Mouse (Mus musculus) liver, embryonic 14.5 days (tissue): Measurements from ENCODE around the gene Camk1.

ENCODE experiments used
- CTCF ChIP-seq: IDR thresholded peaks from 2 replicates; pipeline ENCODE4 v1.5.1; 2016; ENCODE audit warnings: antibody characterized with exemption, low read depth, control low read depth
- EP300 ChIP-seq: IDR thresholded peaks from 2 replicates; pipeline ENCODE4 v1.6.1; 2016; ENCODE audit warnings: antibody characterized with exemption, low read depth

DNA sequence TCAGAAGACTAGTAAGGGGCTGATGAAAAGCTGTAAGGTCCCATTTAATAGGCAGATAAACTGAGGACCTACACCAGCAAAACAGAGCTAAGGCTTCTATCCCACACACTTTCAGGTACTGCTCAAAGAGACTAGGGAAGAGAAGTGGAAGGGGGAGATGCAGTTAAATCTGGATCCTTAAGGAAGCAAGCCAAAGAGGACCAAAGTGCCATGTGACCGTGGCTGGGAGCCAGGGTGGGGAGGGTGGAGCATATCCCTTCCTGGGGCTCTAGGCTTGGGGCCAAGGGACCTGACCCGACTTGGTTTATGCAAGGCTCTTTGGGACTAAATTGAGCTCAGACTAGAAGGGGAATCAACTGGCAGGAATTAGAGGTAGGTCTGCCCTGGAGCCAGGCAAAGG lies 537 bp upstream of the Camk1 start:
- no peak for TF ChIP-seq CTCF
- no peak for TF ChIP-seq EP300
